Mouse (Mus musculus): Measurements from ENCODE around the gene Tmem232. TPM values are rescaled to one million over a fixed set of nuclear protein-coding genes. Genes with fewer than 3 reads are reported as not detected.
"Not testable (repeated sequence)": the region's sequence is repeated elsewhere in the genome, so short reads cannot be mapped to it uniquely, and the experiment has no call there.

Gene Tmem232
- polyA plus RNA-seq, 1 experiment from 2014 or later: not detected

DNA sequence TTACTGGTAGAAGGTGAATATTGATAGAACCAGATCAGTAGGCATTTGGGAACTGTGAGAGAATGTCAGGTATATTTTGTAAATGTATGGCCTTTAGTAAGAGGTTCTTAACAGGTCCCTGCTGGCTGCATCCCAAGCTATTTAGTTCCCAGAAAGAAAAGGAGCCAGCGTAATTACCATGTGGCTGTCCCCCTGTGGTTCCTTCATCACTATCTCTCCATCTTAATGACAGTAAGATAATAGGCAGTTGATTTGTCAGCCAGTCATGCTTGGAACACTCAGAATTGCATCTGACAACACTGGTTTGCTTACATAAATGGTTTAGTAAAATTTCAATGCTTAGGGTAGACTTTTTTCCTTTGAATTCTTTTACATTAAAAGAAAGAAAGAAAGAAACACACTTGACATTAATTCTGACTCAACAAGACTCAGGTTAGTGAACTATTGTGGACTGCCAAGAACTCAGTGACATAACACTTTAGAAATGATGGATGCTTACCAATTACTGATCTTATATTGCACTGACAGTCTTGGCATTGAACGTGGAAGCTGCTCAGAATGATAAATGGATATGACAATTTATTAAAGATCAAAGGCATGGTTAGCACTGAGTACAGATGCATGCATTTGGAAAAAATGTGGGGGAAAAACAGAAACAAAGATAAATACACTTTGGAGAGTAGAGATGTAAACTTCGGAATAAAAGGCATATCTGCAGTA is 174.9 kb downstream of the Tmem232 start:
- ATAC-seq (no peak), DNase-seq (ENCODE audit: low read depth, low spot score) (no peak)
- in situ Hi-C loops (cut with MboI; ENCODE audit: low pct_unique_long_range_greater_than_20kb): no loop called here
- CTCF ChIA-PET: no interaction called here
- TF ChIP-seq CTCF (IDR thresholded peaks at IDR 0.05): no peak
- H3K27me3 ChIP-seq: no peaks in the 10 kb centered on the region
- POLR2A ChIA-PET: no interaction called here

DNA sequence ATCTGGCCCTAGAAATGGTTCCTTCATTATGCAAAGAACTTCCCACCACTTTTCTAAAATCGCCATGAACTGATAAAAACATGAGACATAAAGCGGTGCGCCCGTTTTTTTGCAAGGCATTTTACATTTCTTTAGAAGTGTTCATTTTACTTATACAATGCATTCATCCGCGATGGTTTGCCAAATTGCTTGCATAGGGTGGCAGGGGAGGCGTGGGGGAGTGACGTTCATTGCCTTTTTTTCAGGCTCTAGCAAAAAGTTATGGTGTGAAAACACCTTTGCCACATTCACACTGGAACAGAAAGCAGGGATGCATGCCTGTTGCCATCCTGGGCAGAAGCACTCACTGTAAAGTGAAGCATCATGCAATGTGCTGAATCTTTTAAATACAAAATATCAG is 188.7 kb downstream of the Tmem232 start:
- TF ChIP-seq CTCF (IDR thresholded peaks at IDR 0.05): no peak
- ATAC-seq (no peak), DNase-seq (ENCODE audit: low read depth, low spot score) (no peak)
- no peaks in the 10 kb centered on the region for H3K27me3 ChIP-seq
- in situ Hi-C loops (cut with MboI; ENCODE audit: low pct_unique_long_range_greater_than_20kb): no loop called here
- ChIA-PET CTCF (no interaction called here), POLR2A (no interaction called here)

DNA sequence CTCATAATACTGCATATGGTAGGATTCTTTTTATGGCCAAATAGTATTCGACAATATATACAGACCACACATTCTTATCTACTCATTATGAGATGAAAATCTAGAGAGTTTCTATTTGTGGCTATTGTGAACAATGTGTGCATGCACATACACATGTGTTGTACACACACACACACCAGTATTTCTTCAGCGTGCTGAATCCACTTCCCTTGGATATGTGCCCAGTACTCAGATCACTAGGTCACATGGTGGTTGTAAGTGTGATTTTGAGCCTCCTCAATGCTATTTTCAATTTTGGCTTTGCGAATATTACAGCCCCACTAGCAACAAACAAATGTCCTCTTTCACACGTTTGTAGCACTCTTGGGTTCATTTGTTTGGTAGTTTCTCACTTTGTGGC is 200.6 kb downstream of the Tmem232 start:
- DNase-seq (ENCODE audit: low read depth, low spot score): no peak
- in situ Hi-C loops (cut with MboI; ENCODE audit: low pct_unique_long_range_greater_than_20kb): no loop called here
- H3K27me3 ChIP-seq: no peaks in the 10 kb centered on the region
- TF ChIP-seq CTCF (IDR thresholded peaks at IDR 0.05): no peak
- CTCF ChIA-PET: no interaction called here
- POLR2A ChIA-PET: no interaction called here
- ATAC-seq: no peak

DNA sequence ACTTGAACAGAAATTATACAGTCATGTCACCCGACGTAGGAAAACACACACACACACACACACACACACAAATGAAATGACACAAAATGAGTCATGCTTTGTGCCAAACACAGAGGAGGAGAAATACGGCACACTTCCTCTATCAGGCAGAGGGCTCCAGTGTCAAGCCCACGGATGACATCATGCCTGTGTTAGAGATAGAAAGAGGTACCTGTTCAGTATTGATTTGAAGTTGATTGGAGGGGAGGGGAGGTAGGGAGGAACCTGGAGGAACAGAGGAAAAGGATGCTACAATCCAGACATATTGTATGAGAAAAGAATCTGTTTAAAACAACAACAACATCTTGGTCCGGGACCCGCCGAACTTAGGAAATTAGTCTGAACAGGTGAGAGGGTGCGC is 209.8 kb downstream of the Tmem232 start:
- ChIA-PET POLR2A (no interaction called here), CTCF (no interaction called here)
- in situ Hi-C loops (cut with MboI; ENCODE audit: low pct_unique_long_range_greater_than_20kb): no loop called here
- TF ChIP-seq CTCF (IDR thresholded peaks at IDR 0.05): no peak
- DNase-seq (ENCODE audit: low read depth, low spot score) (no peak), ATAC-seq (no peak)
- H3K27me3 ChIP-seq: peaks cover 8% of the 10 kb centered on the region

DNA sequence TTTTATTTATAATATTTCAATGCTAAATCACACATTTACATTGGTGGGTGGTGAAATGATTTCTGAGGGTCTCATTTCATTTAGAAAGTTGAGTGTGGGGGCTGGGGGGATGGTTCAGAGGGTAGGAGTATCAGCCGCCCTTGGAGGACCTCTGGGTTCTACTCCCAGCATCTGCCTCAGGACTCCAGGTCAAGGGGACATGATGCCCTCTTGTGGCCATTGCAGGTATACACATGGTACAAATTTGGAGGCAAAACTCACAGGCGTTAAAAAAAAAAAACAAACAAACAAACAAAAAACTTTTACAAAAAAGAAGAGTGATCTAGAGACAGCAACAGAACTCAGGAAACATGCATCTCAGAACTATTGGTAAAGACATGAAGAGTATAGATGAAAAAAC is 215.3 kb downstream of the Tmem232 start:
- DNase-seq (ENCODE audit: low read depth, low spot score) (no peak), ATAC-seq (no peak)
- ChIA-PET CTCF (interaction anchor here (0.7 kb wide), 1 partner anchor 1779 kb away, joined by 3 read pairs; no protein-coding TSS in a partner anchor), POLR2A (interaction anchor here (0.6 kb wide), 1 partner anchor 731 kb away, joined by 3 read pairs; no protein-coding TSS in a partner anchor)
- peak; percentile 86 for TF ChIP-seq CTCF (IDR thresholded peaks at IDR 0.05)
- in situ Hi-C loops (cut with MboI; ENCODE audit: low pct_unique_long_range_greater_than_20kb): loop anchor here (10.0 kb wide), 1 partner anchor 1760 kb away; no protein-coding TSS in a partner anchor
- peaks cover 25% of the 10 kb centered on the region for H3K27me3 ChIP-seq

DNA sequence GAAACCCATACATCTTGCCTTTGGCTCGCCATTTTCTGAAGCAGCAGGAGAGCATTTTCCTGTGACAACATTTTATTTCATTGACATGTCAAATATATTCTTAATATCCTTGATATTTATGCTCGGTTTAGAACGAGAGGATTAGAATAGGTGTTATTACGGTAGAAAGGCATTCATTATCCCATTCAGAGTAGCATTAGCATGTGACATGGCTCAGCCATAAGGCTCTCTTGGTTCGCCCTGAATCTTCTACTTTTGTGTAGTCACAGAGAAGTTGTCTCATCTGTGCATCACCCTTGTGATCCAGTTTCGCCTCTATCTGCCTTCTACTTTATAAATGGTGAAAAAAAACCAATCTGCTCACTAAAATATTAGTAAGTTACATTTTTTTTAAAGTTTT is 220.0 kb downstream of the Tmem232 start:
- ChIA-PET POLR2A (no interaction called here), CTCF (no interaction called here)
- TF ChIP-seq CTCF (IDR thresholded peaks at IDR 0.05): no peak
- ATAC-seq (no peak), DNase-seq (ENCODE audit: low read depth, low spot score) (no peak)
- in situ Hi-C loops (cut with MboI; ENCODE audit: low pct_unique_long_range_greater_than_20kb): loop anchor here (10.0 kb wide), 1 partner anchor 1756 kb away; no protein-coding TSS in a partner anchor
- peaks cover 18% of the 10 kb centered on the region for H3K27me3 ChIP-seq

DNA sequence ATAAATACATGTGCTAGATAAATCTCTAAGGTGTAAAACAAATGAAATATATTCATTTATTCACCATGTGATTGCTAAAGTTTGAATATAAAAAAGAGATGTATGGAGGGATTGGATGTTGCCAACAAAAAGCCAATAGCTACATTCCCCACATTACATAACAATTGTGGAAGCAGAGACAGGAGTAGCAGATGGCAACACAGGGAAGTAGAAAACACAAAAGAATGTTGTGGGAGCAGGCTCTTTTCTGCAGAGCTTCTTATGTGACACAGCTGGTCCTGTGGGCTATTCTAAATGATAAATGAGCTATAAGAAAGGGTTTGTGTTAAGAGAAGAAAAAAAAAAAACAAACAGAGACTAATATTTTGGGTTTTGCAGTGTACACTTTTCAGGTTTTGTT is 240.6 kb downstream of the Tmem232 start:
- no peak for TF ChIP-seq CTCF (IDR thresholded peaks at IDR 0.05)
- in situ Hi-C loops (cut with MboI; ENCODE audit: low pct_unique_long_range_greater_than_20kb): no loop called here
- peaks cover 3% of the 10 kb centered on the region for H3K27me3 ChIP-seq
- ChIA-PET CTCF (no interaction called here), POLR2A (no interaction called here)
- ATAC-seq (no peak), DNase-seq (ENCODE audit: low read depth, low spot score) (no peak)

DNA sequence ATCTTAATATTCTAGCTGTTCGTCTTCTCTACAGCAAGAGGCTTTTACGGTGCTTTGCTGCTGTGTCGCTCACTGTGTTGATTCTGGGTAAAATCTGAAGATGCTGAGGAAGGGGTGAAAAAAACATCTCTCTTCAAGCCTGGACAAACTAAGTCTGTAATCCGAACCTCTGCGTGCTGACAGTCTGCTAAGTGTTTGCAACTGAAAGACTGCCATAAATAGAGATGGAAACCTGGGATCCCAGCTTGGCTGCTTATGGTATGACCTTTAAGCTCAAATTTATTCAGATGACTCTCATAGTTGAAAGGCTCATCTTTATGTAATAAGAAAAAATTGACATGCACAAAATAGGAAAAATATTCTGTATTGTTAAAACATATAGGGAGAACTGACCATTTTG is 242.8 kb downstream of the Tmem232 start:
- ChIA-PET CTCF (no interaction called here), POLR2A (no interaction called here)
- DNase-seq (ENCODE audit: low read depth, low spot score) (no peak), ATAC-seq (no peak)
- H3K27me3 ChIP-seq: peaks cover 3% of the 10 kb centered on the region
- in situ Hi-C loops (cut with MboI; ENCODE audit: low pct_unique_long_range_greater_than_20kb): no loop called here
- TF ChIP-seq CTCF (IDR thresholded peaks at IDR 0.05): no peak

DNA sequence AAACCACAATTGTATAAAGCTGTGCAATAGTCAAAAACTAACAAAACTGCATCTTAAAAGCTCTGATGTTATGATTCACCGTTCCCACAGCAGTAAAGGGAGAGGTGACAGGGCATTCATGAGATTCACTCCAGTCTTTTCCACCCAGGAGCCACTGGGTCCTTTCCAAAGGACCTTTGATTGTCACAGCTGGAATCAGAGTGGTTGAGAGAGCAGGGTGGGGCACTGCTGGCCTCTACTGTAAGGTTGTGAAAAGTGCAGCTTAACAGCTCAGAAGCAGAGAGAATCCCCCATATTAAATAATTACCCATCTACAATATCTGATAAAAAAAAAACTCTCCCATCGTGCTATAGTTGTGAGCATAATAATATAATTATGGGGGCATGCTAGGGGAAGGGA is 288.4 kb downstream of the Tmem232 start:
- H3K27me3 ChIP-seq: peaks cover 13% of the 10 kb centered on the region
- in situ Hi-C loops (cut with MboI; ENCODE audit: low pct_unique_long_range_greater_than_20kb): no loop called here
- ATAC-seq (no peak), DNase-seq (ENCODE audit: low read depth, low spot score) (no peak)
- peak; percentile 36 for TF ChIP-seq CTCF (IDR thresholded peaks at IDR 0.05)
- CTCF ChIA-PET: no interaction called here
- POLR2A ChIA-PET: no interaction called here

DNA sequence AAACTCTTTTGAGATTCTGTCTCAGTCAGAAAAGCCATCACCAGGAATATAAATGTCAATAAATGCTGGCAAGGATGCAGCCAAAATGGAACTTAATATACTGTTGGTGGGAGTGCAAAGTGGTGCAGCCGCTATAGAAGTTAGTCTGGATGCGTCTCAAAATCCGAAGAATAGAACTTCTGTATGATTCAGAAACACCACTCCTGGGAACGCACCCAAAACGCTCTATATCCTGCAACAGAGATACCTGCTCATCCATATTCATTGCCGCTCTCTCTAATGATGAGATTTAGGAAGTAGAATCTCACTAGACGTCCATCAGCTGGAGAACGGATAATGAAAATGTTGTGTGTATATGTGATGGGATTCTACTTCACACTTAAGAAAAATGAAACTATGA is 290.3 kb downstream of the Tmem232 start:
- TF ChIP-seq CTCF (IDR thresholded peaks at IDR 0.05): no peak
- no peak for ATAC-seq
- DNase-seq (ENCODE audit: low read depth, low spot score): no peak
- ChIA-PET POLR2A (no interaction called here), CTCF (no interaction called here)
- peaks cover 15% of the 10 kb centered on the region for H3K27me3 ChIP-seq
- in situ Hi-C loops (cut with MboI; ENCODE audit: low pct_unique_long_range_greater_than_20kb): no loop called here

DNA sequence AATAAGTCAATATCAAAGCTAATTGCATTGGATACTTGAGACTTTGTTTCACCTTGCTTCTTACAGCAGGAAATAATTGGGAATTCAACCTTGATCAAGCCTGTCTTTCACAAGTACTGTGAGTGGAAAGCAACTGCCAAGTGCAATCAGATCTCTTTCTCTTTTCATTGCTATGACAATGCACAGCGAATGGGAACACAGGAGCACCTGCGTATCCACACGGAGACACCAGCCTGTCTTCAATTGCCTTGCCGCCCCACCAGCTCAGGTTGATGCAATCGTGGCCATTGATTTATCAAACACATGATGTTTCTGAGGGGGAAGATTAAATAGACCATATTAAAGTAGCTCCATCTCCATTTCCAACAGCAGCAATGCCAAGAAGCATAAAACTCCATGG is 296.9 kb downstream of the Tmem232 start:
- ChIA-PET POLR2A (no interaction called here), CTCF (no interaction called here)
- no peak for TF ChIP-seq CTCF (IDR thresholded peaks at IDR 0.05)
- in situ Hi-C loops (cut with MboI; ENCODE audit: low pct_unique_long_range_greater_than_20kb): no loop called here
- peaks cover 23% of the 10 kb centered on the region for H3K27me3 ChIP-seq
- DNase-seq (ENCODE audit: low read depth, low spot score) (no peak), ATAC-seq (no peak)

DNA sequence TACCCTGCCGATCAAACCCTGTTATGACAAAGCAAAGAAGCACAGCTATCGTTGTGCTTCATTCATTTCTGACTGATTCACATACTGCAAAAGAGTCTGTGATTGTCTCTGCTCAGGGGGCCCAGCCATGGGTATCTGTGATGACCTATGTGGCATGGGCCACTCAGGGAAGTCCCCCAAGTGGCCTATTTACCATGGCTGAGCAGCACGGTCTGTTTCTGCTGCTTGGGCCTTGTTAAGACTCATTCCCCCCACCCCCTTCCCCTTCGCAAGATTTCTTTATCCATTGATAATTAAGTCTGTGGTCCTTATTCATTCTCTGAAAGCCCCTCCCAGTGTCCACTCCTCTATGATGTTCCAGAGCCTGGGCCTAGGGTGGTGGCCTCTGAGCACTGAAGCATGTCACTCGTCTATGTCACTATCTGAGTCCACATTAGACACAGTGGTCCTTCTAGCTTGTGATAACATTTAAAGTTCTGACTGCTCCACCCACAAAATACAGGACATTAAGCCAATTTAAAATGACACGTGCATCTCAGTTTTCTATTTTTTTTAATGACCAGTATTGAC is 315.1 kb downstream of the Tmem232 start:
- ATAC-seq (no peak), DNase-seq (ENCODE audit: low read depth, low spot score) (no peak)
- no peak for TF ChIP-seq CTCF (IDR thresholded peaks at IDR 0.05)
- ChIA-PET POLR2A (no interaction called here), CTCF (no interaction called here)
- in situ Hi-C loops (cut with MboI; ENCODE audit: low pct_unique_long_range_greater_than_20kb): no loop called here
- peaks cover 4% of the 10 kb centered on the region for H3K27me3 ChIP-seq

DNA sequence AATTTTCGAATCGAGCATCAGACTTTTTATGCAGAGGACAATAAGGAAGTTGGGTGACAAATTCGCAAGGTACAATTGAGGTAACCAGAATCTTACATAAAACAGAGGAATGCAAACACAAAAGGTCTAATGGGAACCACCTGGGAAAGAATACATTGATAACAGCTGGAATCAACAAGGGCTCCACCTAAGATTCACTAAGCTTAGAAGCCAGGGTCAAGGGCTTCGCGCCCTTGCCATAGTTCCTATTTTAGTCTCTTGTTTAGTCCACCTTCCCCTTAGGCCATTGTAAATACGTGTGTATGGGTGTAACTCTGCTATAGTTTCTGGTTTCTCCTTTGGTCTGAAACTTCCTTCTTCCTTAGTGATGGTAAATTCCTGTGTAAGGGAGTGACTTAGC is 318.9 kb downstream of the Tmem232 start:
- ATAC-seq; H3K27me3 ChIP-seq; DNase-seq (ENCODE audit: low read depth, low spot score); POLR2A ChIA-PET; in situ Hi-C loops (cut with MboI; ENCODE audit: low pct_unique_long_range_greater_than_20kb); CTCF ChIA-PET: not testable (repeated sequence)
